Mouse (Mus musculus) testis, adult 2 months (tissue): ENCODE results near the gene Sash3.

Experiments used
- CTCF ChIP-seq: fragments of 200-500 bp; IDR thresholded peaks from 2 replicates; pipeline ENCODE4 v1.5.1; 2012; ENCODE audit warnings: low read depth, mild to moderate bottlenecking, inconsistent platforms, low read length, moderate library complexity; ENCODE audit not compliant: control insufficient read depth, insufficient read depth, insufficient replicate concordance
- POLR2A ChIP-seq: fragments of 200-500 bp; IDR thresholded peaks from 2 replicates; pipeline ENCODE4 v1.6.1; 2012; ENCODE audit warnings: low read depth, mild to moderate bottlenecking, inconsistent platforms, low read length, moderate library complexity; ENCODE audit not compliant: control insufficient read depth

GRCm38 (mm10) chrX:48139368-48140285 lies 6.6 kb upstream of the Sash3 start:
- TF ChIP-seq POLR2A: no peak
- TF ChIP-seq CTCF: no peak
